Mouse (Mus musculus) intestine, postnatal 0 days (tissue): ENCODE results near the gene Tor4a. TPM values are rescaled to one million over a fixed set of nuclear protein-coding genes. Genes with fewer than 3 reads are reported as not detected.

Experiments
- ATAC-seq: fragments of 200-750 bp; cut with Nextera tagmentation; 2 replicates; pipeline ENCODE4 v1.8.0; 2017; ENCODE audit warnings: mild to moderate bottlenecking, moderate TSS enrichment, moderate library complexity
- H3K27ac ChIP-seq: fragments of 300-500 bp; sonication (generic); 2 replicates; pipeline ENCODE4 v1.5.1; 2014; ENCODE audit warnings: mild to moderate bottlenecking, low read depth, low read length, moderate library complexity
- H3K27me3 ChIP-seq: fragments of 300-500 bp; sonication (generic); replicated peaks from 2 replicates; pipeline ENCODE4 v1.6.1; 2014; ENCODE audit warnings: low read length, mixed read lengths; ENCODE audit not compliant: control insufficient read depth, insufficient read depth
- H3K36me3 ChIP-seq: fragments of 300-500 bp; sonication (generic); 2 replicates; pipeline ENCODE4 v1.6.1; 2014; ENCODE audit warnings: mild to moderate bottlenecking, moderate library complexity; ENCODE audit not compliant: control insufficient read depth, insufficient read depth
- H3K4me1 ChIP-seq: fragments of 300-500 bp; sonication (generic); replicated peaks from 2 replicates; pipeline ENCODE4 v1.6.1; 2014; ENCODE audit warnings: antibody characterized with exemption, low read length, mixed read lengths; ENCODE audit not compliant: control insufficient read depth, insufficient read depth
- H3K4me2 ChIP-seq: fragments of 300-500 bp; sonication (generic); replicated peaks from 2 replicates; pipeline ENCODE4 v1.6.1; 2014; ENCODE audit warnings: low read depth, mild to moderate bottlenecking, moderate library complexity
- H3K4me3 ChIP-seq: fragments of 300-500 bp; sonication (generic); 2 replicates; pipeline ENCODE4 v1.5.1; 2014; ENCODE audit warnings: low read depth, low read length
- H3K9ac ChIP-seq: fragments of 300-500 bp; sonication (generic); 2 replicates; pipeline ENCODE4 v1.6.1; 2014; ENCODE audit warnings: mild to moderate bottlenecking, low read depth, low read length
- H3K9me3 ChIP-seq: fragments of 300-500 bp; sonication (generic); 2 replicates; pipeline ENCODE4 v1.6.1; 2016; ENCODE audit warnings: mixed run types; ENCODE audit not compliant: control insufficient read depth
- CTCF ChIP-seq: sonication (generic); IDR thresholded peaks from 2 replicates; pipeline ENCODE4 v1.5.1; 2016; ENCODE audit warnings: low read depth, mild to moderate bottlenecking, control low read depth, antibody characterized with exemption, moderate library complexity
- WGBS: fragments of 180-500 bp; shearing (Covaris S2); extraction: QIAGEN DNeasy Blood & Tissue Kit; methylation state at CpG from one replicate; pipeline ENCODE4 v1.1.7; 2014; 5-methylcytosine and 5-hydroxymethylcytosine counted together
- polyA plus RNA-seq: library from polyadenylated mRNA; unstranded; fragments of >200 nt; fragmentation: Nextera tagmentation; extraction: Ambion mirVana; gene quantifications from 2 replicates; pipeline ENCODE4 v1.2.1, GENCODE M21; 2015

Tor4a gene
- polyA plus RNA-seq, 1 experiment from 2014 or later, result 12.6 TPM

DNA sequence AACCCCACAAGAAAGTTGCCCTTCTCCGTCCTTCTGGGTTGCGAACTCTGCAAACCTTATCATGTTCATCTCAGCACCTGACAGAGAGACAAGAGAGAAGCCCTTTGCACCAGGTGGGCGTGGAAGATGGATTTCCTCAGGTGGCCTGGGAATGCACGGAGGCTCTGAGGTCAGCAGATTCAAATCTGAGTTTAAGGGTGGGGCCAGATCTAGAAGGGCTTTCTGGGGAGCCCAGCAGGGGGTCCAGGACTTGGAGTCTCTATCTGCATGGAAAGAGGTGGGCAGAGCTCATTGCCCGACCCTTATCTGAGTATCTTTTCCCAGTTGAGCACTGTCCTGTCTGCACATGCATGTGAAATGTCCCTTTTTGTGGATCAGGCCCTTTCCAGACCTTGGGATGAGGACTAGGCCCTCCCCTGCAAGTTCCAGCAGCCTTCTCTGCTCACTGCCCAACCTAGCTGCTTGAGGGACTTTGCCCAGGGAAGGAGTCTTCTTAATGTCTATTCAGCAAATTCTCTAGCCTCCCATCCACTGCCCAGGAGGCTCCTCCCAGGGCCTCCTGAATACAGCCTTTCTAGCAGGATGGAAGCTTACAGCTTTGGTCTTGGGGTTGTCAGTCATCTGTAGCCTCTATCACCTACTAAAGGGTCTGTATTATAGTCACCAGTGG lies 38.0 kb upstream of the Tor4a start:
- Histone ChIP-seq H3K4me3 (no peak overlapping the region), H3K36me3 (no peaks in the 10 kb centered on the region), H3K4me2 (peak overlapping the region; percentile 51), H3K9me3 (no peaks in the 10 kb centered on the region), H3K4me1 (peaks cover 9% of the 10 kb centered on the region), H3K27ac (peak overlapping the region; percentile 90), H3K27me3 (no peaks in the 10 kb centered on the region), H3K9ac (no peak overlapping the region; the same call in 1 of the 2 replicates)
- TF ChIP-seq CTCF, result no peak
- peak; percentile 83 for ATAC-seq
- WGBS, result 39% methylated on average over 5 of the region's 5 CpGs

DNA sequence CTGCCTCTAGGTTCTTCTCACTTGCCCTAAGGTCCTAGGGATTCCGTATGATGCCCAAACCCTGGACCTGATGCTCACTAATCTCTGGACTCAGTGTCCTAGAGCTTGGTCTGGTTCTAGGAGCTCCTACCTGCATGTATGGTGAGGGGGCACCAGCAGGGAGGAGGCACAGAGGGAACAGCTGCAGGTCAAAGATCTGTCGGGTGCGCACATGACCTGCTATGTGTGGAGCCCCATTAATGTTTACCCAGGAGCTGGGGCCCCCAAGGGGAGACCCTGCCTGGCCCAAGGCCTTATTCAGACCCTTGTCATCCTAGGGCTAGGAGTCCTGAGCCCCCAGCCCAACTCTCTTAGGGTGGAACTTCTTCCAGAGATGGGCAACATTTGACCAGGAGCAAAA lies 37.4 kb upstream of the Tor4a start, which contains the start of gene Slc34a3:
TSS of gene Slc34a3 (minus strand) at position 315 of the 400 bp plus-strand sequence.
- peak; percentile 50 for ATAC-seq
- Histone ChIP-seq H3K4me1 (peaks cover 11% of the 10 kb centered on the region), H3K4me3 (no peak within 1 kb of the TSS), H3K27ac (peak within 1 kb of the TSS; percentile 90), H3K4me2 (peak within 1 kb of the TSS; percentile 51), H3K27me3 (no peaks in the 10 kb centered on the region), H3K9me3 (no peaks in the 10 kb centered on the region), H3K9ac (no peak within 1 kb of the TSS; the same call in 1 of the 2 replicates), H3K36me3 (no peaks in the 10 kb centered on the region)
- TF ChIP-seq CTCF, result no peak
- WGBS, result 43% methylated on average over 3 of the region's 3 CpGs

DNA sequence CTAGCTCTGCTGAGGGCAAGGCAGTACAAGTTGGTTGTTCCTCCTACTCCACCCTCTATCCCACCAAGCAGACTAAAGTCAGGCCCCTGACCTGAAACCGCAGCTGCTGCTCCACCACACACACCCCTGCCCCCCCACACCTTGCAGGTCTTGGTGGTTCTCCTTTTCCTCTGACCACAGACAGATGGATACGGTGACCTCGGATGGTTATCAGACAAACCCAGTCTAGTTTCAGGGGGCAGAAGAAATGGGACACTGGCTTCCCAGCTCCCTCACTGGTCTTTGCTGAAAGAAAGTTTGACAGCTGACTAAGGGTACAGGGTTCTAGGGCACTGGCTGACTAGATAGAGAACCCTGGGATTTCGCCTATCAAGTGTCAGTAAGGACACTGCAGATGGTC lies 36.7 kb upstream of the Tor4a start:
- no peak overlapping the region for H3K4me3 ChIP-seq
- no peak for ATAC-seq
- peak overlapping the region; percentile 90 for H3K27ac ChIP-seq
- 56% methylated on average over 4 of the region's 4 CpGs for WGBS
- H3K36me3 ChIP-seq, result no peaks in the 10 kb centered on the region
- TF ChIP-seq CTCF, result no peak
- H3K27me3 ChIP-seq, result no peaks in the 10 kb centered on the region
- peak overlapping the region; percentile 51 for H3K4me2 ChIP-seq
- no peak overlapping the region for H3K9ac ChIP-seq
- no peaks in the 10 kb centered on the region for H3K9me3 ChIP-seq
- peaks cover 15% of the 10 kb centered on the region for H3K4me1 ChIP-seq

DNA sequence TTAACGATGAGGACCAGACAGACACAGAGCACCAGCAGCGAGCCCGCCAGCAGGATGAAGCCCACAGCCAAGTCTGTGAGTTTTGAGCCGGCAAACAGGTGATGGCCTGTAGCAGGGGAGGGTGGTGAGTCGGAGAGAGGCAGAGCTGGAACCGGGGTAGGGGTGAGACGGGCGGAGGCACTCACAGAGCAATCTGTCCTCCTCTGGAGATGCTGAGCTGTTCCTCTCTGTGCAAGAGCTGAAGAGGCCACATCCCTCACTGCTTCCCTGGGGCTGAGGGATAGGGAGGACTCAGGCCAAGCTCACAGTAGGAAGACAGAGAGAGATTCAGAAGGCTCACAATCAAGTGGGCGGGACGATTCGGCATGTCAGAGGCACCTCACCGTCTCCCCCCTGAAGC lies 34.4 kb upstream of the Tor4a start:
- H3K9me3 ChIP-seq, result no peaks in the 10 kb centered on the region
- H3K9ac ChIP-seq, result no peak overlapping the region
- no peak overlapping the region for H3K4me2 ChIP-seq
- TF ChIP-seq CTCF, result no peak
- 64% methylated on average over 12 of the region's 12 CpGs for WGBS
- peaks cover 15% of the 10 kb centered on the region for H3K4me1 ChIP-seq
- no peak overlapping the region for H3K4me3 ChIP-seq
- no peaks in the 10 kb centered on the region for H3K27me3 ChIP-seq
- H3K36me3 ChIP-seq, result no peaks in the 10 kb centered on the region
- no peak overlapping the region for H3K27ac ChIP-seq
- ATAC-seq, result no peak

DNA sequence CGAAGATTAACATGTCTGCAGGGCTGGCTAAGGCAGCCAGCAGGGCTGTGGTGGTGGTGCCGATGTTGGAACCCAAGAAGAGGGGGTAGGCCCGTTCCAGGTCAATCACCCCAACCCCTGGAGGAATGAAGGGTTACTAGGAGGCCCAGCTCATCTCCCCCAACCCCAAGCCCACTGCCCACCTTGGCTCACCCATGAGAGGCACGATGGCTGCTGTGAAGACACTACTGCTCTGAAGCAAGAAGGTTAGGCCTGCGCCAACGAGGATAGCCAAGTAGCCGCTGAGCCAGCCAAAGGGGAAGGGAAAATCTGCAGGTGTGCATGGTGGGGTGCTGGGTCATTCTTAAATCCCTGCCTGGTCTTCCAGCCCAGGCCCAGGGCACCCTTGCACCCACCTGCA lies 33.9 kb upstream of the Tor4a start:
- WGBS, result 94% methylated on average over 7 of the region's 7 CpGs

DNA sequence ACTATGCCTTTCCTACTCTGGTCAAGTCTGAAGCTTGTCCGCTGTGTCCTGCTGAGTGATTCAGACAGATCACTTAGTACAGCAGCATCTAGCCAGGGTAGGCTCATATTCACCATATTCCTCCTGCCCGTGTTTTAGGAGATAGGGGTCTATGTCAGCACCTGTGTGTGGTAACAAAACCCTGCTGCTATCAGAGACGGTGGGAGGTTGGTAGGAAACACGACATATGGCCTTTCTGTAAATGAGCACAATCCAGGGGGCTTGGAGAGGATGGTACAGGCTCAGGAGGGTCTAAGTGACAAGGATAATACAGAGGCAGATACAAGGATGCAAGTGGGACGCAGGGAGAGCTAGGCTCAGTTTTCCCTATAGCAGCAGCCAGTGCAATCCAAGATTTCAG lies 32.9 kb upstream of the Tor4a start:
- H3K27me3 ChIP-seq, result no peaks in the 10 kb centered on the region
- no peak overlapping the region for H3K4me3 ChIP-seq
- WGBS, result 89% methylated on average over 5 of the region's 5 CpGs
- no peak overlapping the region for H3K9ac ChIP-seq
- TF ChIP-seq CTCF, result no peak
- H3K9me3 ChIP-seq, result no peaks in the 10 kb centered on the region
- no peak overlapping the region for H3K4me2 ChIP-seq
- H3K36me3 ChIP-seq, result no peaks in the 10 kb centered on the region
- ATAC-seq, result no peak
- H3K27ac ChIP-seq, result no peak overlapping the region
- peaks cover 13% of the 10 kb centered on the region for H3K4me1 ChIP-seq

More for the DNA sequence above, 33.9 kb upstream of the Tor4a start:
- Histone ChIP-seq H3K9ac (no peak overlapping the region), H3K27me3 (no peaks in the 10 kb centered on the region), H3K27ac (no peak overlapping the region), H3K4me3 (no peak overlapping the region), H3K4me2 (no peak overlapping the region), H3K4me1 (peaks cover 18% of the 10 kb centered on the region), H3K9me3 (no peaks in the 10 kb centered on the region), H3K36me3 (no peaks in the 10 kb centered on the region)
- TF ChIP-seq CTCF, result no peak
- no peak for ATAC-seq
